Mouse (Mus musculus) neural tube, embryonic 14.5 days (tissue): Measurements from ENCODE around the gene Vmn1r218. TPM values are rescaled to one million over a fixed set of nuclear protein-coding genes. Genes with fewer than 3 reads are reported as not detected.
"Not testable (repeated sequence)": the region's sequence is repeated elsewhere in the genome, so short reads cannot be mapped to it uniquely, and the experiment has no call there.

Source experiments
- ATAC-seq: fragments of 200-750 bp; cut with Nextera tagmentation; 2 replicates; pipeline ENCODE4 v1.8.0; 2017; ENCODE audit warnings: low read depth, mild to moderate bottlenecking, moderate TSS enrichment, moderate library complexity
- H3K27ac ChIP-seq: fragments of 300-500 bp; sonication (generic); 2 replicates; pipeline ENCODE4 v1.5.1; 2014; ENCODE audit warnings: low read depth, mild to moderate bottlenecking, control low read depth, low read length, moderate library complexity, mixed read lengths
- H3K27me3 ChIP-seq: fragments of 300-500 bp; sonication (generic); 2 replicates; pipeline ENCODE4 v1.6.1; 2014; ENCODE audit warnings: low read length; ENCODE audit not compliant: control insufficient read depth, insufficient read depth
- H3K36me3 ChIP-seq: fragments of 300-500 bp; sonication (generic); 2 replicates; pipeline ENCODE4 v1.6.1; 2014; ENCODE audit warnings: low read length, mixed read lengths; ENCODE audit not compliant: control insufficient read depth, insufficient read depth
- H3K4me1 ChIP-seq: fragments of 300-500 bp; sonication (generic); 2 replicates; pipeline ENCODE4 v1.6.1; 2014; ENCODE audit warnings: low read length; ENCODE audit not compliant: control insufficient read depth, insufficient read depth
- H3K4me2 ChIP-seq: fragments of 300-500 bp; sonication (generic); 2 replicates; pipeline ENCODE4 v1.6.1; 2014; ENCODE audit warnings: mild to moderate bottlenecking, low read depth, low read length, control low read depth
- H3K4me3 ChIP-seq: fragments of 300-500 bp; sonication (generic); 2 replicates; pipeline ENCODE4 v1.5.1; 2014; ENCODE audit warnings: low read depth, low read length, control low read depth, mixed read lengths
- H3K9ac ChIP-seq: fragments of 300-500 bp; sonication (generic); replicated peaks from 2 replicates; pipeline ENCODE4 v1.6.1; 2014; ENCODE audit warnings: low read depth, mild to moderate bottlenecking, control low read depth, low read length, mixed read lengths
- H3K9me3 ChIP-seq: fragments of 300-500 bp; sonication (generic); 2 replicates; pipeline ENCODE4 v1.6.1; 2016; ENCODE audit warnings: low read length; ENCODE audit not compliant: control insufficient read depth
- WGBS: fragments of 180-500 bp; shearing (Covaris S2); extraction: QIAGEN DNeasy Blood & Tissue Kit; methylation state at CpG from one replicate; pipeline ENCODE4 v1.1.7; 2014; 5-methylcytosine and 5-hydroxymethylcytosine counted together
- polyA plus RNA-seq: library from polyadenylated mRNA; unstranded; fragments of >200 nt; fragmentation: Nextera tagmentation; extraction: Ambion mirVana; gene quantifications from 2 replicates; pipeline ENCODE4 v1.2.1, GENCODE M21; 2014

The Vmn1r218 gene
- not detected in 2 replicates for polyA plus RNA-seq

- no peak within 1 kb of the TSS for H3K4me2 ChIP-seq
- no peak within 1 kb of the TSS for H3K4me3 ChIP-seq
- 77% methylated on average over 3 of the region's 3 CpGs for WGBS
- H3K36me3 ChIP-seq, result no peaks in the 10 kb centered on the region
- H3K9ac ChIP-seq, result no peak within 1 kb of the TSS
- ATAC-seq, result no peak
- no peak within 1 kb of the TSS for H3K27ac ChIP-seq
- no peaks in the 10 kb centered on the region for H3K27me3 ChIP-seq
- no peaks in the 10 kb centered on the region for H3K9me3 ChIP-seq
- H3K4me1 ChIP-seq, result no peaks in the 10 kb centered on the region
Observed at GRCm38 (mm10) chr13:23133099-23133498, at the start of gene Vmn1r218. TSS of gene Vmn1r218 (plus strand) at chr13:23133155.

GRCm38 (mm10) chr13:23094386-23094785, 38.6 kb upstream of the Vmn1r218 start:
- no peaks in the 10 kb centered on the region for H3K9me3 ChIP-seq
- ATAC-seq, result no peak
- no peak overlapping the region for H3K27ac ChIP-seq
- H3K4me1 ChIP-seq, result no peaks in the 10 kb centered on the region
- H3K9ac ChIP-seq, result no peak overlapping the region
- H3K36me3 ChIP-seq, result no peaks in the 10 kb centered on the region
- 94% methylated on average over 4 of the region's 4 CpGs for WGBS
- H3K27me3 ChIP-seq, result no peaks in the 10 kb centered on the region
- no peak overlapping the region for H3K4me3 ChIP-seq
- H3K4me2 ChIP-seq, result no peak overlapping the region

GRCm38 (mm10) chr13:23118126-23118525, 14.8 kb upstream of the Vmn1r218 start, which contains the start of gene Vmn1r217:
TSS of gene Vmn1r217 (minus strand) at chr13:23118226.
- H3K36me3 ChIP-seq, H3K9me3 ChIP-seq, H3K4me3 ChIP-seq, ATAC-seq, H3K27ac ChIP-seq, H3K27me3 ChIP-seq, H3K9ac ChIP-seq, H3K4me1 ChIP-seq, H3K4me2 ChIP-seq: not testable (repeated sequence)
- 83% methylated on average over 1 of the region's 1 CpGs for WGBS

DNA sequence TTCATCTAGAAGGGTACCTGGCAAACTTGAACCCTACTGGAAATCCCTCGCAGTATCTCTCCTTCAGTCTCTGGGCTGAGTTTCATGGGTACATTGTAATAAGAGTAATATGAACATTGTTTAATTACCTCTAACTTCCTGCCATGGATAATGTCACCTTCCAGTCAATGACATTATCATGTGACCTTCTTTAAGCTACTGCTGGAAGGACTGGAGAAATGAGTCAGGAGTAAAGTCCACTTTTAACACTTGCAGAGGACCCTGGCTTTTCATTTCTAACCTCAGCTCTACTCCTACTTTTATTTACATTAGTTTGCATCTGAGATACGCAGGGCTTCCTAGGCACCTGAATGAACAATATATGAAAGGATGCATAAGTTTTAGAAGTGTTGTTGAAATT, 12.3 kb upstream of the Vmn1r218 start:
- no peak for ATAC-seq
- Histone ChIP-seq H3K27me3 (no peaks in the 10 kb centered on the region), H3K4me2 (no peak overlapping the region), H3K9ac (no peak overlapping the region), H3K4me1 (no peaks in the 10 kb centered on the region), H3K36me3 (no peaks in the 10 kb centered on the region), H3K9me3 (no peaks in the 10 kb centered on the region), H3K27ac (no peak overlapping the region), H3K4me3 (no peak overlapping the region)
- 91% methylated on average over 2 of the region's 2 CpGs for WGBS

DNA sequence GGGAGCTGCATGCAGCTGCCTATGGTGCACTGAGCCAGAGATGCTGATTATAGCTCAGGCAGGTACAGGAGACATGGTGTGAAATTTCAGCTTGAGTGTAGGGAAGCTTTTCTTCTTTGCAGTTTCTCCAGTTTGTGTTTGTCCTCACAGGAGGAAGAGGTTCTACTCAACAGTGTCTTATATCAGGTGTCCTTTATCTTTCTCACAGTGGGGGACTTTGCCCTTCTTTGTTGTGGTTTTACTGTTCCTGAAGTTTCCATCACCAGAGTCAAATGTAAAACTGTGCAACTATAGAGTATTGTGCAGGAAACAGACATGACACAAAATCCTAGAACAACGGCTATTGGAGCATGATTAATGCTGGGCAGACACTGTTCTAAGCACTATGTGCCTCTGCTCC, 546 bp downstream of the Vmn1r218 start:
- H3K27me3 ChIP-seq, result no peaks in the 10 kb centered on the region
- no peak overlapping the region for H3K4me3 ChIP-seq
- no peaks in the 10 kb centered on the region for H3K4me1 ChIP-seq
- no peak overlapping the region for H3K9ac ChIP-seq
- no peak overlapping the region for H3K4me2 ChIP-seq
- no peak overlapping the region for H3K27ac ChIP-seq
- WGBS, result 66% methylated on average over 1 of the region's 1 CpGs
- H3K9me3 ChIP-seq, result no peaks in the 10 kb centered on the region
- ATAC-seq, result no peak
- no peaks in the 10 kb centered on the region for H3K36me3 ChIP-seq

DNA sequence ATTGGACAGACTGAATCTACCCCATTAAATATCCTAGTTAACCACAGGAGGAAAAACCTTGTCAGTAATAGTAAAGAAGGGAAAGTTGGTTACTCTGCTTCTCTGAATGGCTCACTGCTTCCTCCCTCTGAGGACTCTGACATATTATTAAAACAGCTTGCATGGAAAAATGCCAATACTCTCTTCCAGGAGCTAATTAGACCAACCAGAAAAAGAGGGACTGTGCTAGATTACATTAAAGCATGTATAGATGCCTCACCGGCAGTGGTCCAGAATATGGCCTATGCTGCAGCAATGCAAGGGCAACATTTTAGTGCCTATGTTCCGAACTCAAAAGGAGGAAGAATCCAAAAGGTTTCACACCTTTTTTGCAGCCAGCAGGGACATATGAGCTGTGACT, 5.9 kb downstream of the Vmn1r218 start:
- Histone ChIP-seq H3K9ac (no peak overlapping the region), H3K4me3 (no peak overlapping the region), H3K36me3 (no peaks in the 10 kb centered on the region), H3K27ac (no peak overlapping the region), H3K27me3 (no peaks in the 10 kb centered on the region), H3K9me3 (no peaks in the 10 kb centered on the region), H3K4me1 (no peaks in the 10 kb centered on the region), H3K4me2 (no peak overlapping the region)
- no peak for ATAC-seq
- WGBS, result 88% methylated on average over 2 of the region's 2 CpGs

- Histone ChIP-seq H3K27ac (no peak overlapping the region), H3K9ac (no peak overlapping the region), H3K4me1 (no peaks in the 10 kb centered on the region), H3K4me2 (no peak overlapping the region), H3K27me3 (no peaks in the 10 kb centered on the region), H3K36me3 (no peaks in the 10 kb centered on the region), H3K9me3 (no peaks in the 10 kb centered on the region), H3K4me3 (no peak overlapping the region)
- no peak for ATAC-seq
- WGBS, result 82% methylated on average over 3 of the region's 3 CpGs
Observed at GRCm38 (mm10) chr13:23157848-23158247, 24.9 kb downstream of the Vmn1r218 start.

DNA sequence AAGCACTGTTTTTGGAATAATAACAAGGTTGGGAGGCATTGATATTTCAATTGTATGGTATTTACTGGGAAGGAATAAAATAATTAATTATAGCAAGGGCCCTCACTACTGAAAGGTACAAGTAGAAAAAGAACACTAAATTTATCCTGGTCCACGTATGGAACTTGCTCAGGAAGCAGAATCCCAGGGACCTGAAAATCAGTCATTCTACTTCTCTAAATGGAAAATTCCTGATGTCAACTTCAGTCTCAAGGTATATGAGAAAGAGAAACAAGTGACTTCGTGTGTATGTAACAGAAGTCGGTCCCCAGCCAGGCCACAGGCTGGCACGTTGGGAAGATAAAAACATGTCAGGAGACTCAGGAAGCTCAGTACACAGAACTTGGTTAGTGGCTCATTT, 26.1 kb downstream of the Vmn1r218 start, which contains the start of gene Vmn1r219:
Gene Vmn1r219 (plus strand): TSS at position 301 of the 400 bp plus-strand sequence.
- H3K36me3 ChIP-seq, result no peaks in the 10 kb centered on the region
- H3K9ac ChIP-seq, result no peak within 1 kb of the TSS
- H3K4me2 ChIP-seq, result no peak within 1 kb of the TSS
- no peaks in the 10 kb centered on the region for H3K9me3 ChIP-seq
- no peaks in the 10 kb centered on the region for H3K27me3 ChIP-seq
- H3K4me1 ChIP-seq, result no peaks in the 10 kb centered on the region
- ATAC-seq, result no peak
- H3K27ac ChIP-seq, result no peak within 1 kb of the TSS
- 89% methylated on average over 4 of the region's 4 CpGs for WGBS
- H3K4me3 ChIP-seq, result no peak within 1 kb of the TSS

DNA sequence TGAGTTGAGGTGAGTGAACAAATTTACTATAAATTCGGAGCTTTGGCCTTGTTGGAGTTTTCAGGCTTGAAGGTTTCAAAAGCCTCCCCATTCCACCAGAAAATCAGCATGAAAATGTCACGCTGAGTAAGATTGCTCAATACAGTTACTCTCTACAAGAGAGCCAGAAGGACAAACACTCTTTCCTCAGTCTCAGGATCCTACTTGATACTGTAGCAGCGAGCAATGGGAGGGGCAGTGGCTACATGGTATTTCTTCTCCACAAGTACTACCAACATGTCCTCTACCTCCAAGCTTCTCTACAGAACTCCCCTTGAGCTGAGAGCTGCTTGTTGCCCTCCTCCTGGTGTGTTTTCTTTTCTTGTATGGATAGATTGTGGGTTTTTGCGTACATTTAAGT, 33.5 kb downstream of the Vmn1r218 start:
- H3K27ac ChIP-seq, H3K27me3 ChIP-seq, H3K9me3 ChIP-seq, H3K4me2 ChIP-seq, H3K9ac ChIP-seq, ATAC-seq, H3K4me3 ChIP-seq, H3K36me3 ChIP-seq, H3K4me1 ChIP-seq: not testable (repeated sequence)
- WGBS, result 92% methylated on average over 4 of the region's 4 CpGs

GRCm38 (mm10) chr13:23187875-23188274, 54.9 kb downstream of the Vmn1r218 start, which contains the start of gene Vmn1r220:
TSS of gene Vmn1r220 (minus strand) at chr13:23187975.
- H3K27me3 ChIP-seq, result no peaks in the 10 kb centered on the region
- H3K4me3 ChIP-seq, result no peak within 1 kb of the TSS
- WGBS, result 88% methylated on average over 2 of the region's 2 CpGs
- no peaks in the 10 kb centered on the region for H3K36me3 ChIP-seq
- no peak within 1 kb of the TSS for H3K27ac ChIP-seq
- no peaks in the 10 kb centered on the region for H3K4me1 ChIP-seq
- no peak for ATAC-seq
- H3K9me3 ChIP-seq, result no peaks in the 10 kb centered on the region
- H3K4me2 ChIP-seq, result no peak within 1 kb of the TSS
- H3K9ac ChIP-seq, result no peak within 1 kb of the TSS
